Mouse (Mus musculus) telencephalon, adult 2 months (tissue): ENCODE measurements at regions not wholly inside any gene's neighbourhood (a gene's known extent, or its start where the extent isn't known, plus 50 kb on each side); places are given as distances from the start of the nearest gene placed in this dataset.
A peak's percentile ranks its signal among the peaks of the same experiment; 100 is the strongest.
"Not testable (repeated sequence)": the region's sequence is repeated elsewhere in the genome, so short reads cannot be mapped to it uniquely, and the experiment has no call there.

Experiments
- DNase-seq: peaks from one replicate; pipeline ENCODE4 v3.0.0-alpha.2; 2011; ENCODE audit warnings: low read depth, low spot score

- DNase-seq = no peak
Observed at GRCm38 (mm10) chr15:19778651-19779050, 670.4 kb upstream of the Cdh12 start.

GRCm38 (mm10) chr15:19783883-19784282 lies 665.2 kb upstream of the Cdh12 start:
- no peak for DNase-seq

- peak; percentile 56 for DNase-seq
Observed at GRCm38 (mm10) chr15:19806994-19807393, 642.1 kb upstream of the Cdh12 start.

- no peak for DNase-seq
Observed at GRCm38 (mm10) chr15:19813647-19814046, 635.4 kb upstream of the Cdh12 start.

- DNase-seq = not testable (repeated sequence)
Observed at GRCm38 (mm10) chr15:19856892-19857655, 592.0 kb upstream of the Cdh12 start.

GRCm38 (mm10) chr15:19857656-19858006 lies 591.4 kb upstream of the Cdh12 start:
- no peak for DNase-seq

GRCm38 (mm10) chr15:19858668-19859067 lies 590.4 kb upstream of the Cdh12 start:
- no peak for DNase-seq

- DNase-seq = no peak
Observed at GRCm38 (mm10) chr15:19863979-19864378, 585.1 kb upstream of the Cdh12 start.

GRCm38 (mm10) chr15:19866559-19866958 lies 582.5 kb upstream of the Cdh12 start:
- DNase-seq = no peak

- DNase-seq = no peak
Observed at GRCm38 (mm10) chr15:19869041-19869440, 580.0 kb upstream of the Cdh12 start.

- no peak for DNase-seq
Observed at GRCm38 (mm10) chr15:19872611-19873010, 576.5 kb upstream of the Cdh12 start.
